Mouse (Mus musculus) midbrain, embryonic 13.5 days (tissue): ENCODE results near the gene Ergic1. TPM values are rescaled to one million over a fixed set of nuclear protein-coding genes. Genes with fewer than 3 reads are reported as not detected.
A peak's percentile ranks its signal among the peaks of the same experiment; 100 is the strongest.

Source experiments
- ATAC-seq: fragments of 200-750 bp; cut with Nextera tagmentation; 2 replicates; pipeline ENCODE4 v1.8.0; 2017; ENCODE audit warnings: mild to moderate bottlenecking, moderate TSS enrichment, moderate library complexity
- H3K27ac ChIP-seq: fragments of 300-500 bp; sonication (generic); 2 replicates; pipeline ENCODE4 v1.5.1; 2015; ENCODE audit warnings: inconsistent platforms, mild to moderate bottlenecking, moderate library complexity
- H3K27me3 ChIP-seq: fragments of 300-500 bp; sonication (generic); 2 replicates; pipeline ENCODE4 v1.6.1; 2015; ENCODE audit warnings: mild to moderate bottlenecking, inconsistent platforms
- H3K36me3 ChIP-seq: fragments of 300-500 bp; sonication (generic); 2 replicates; pipeline ENCODE4 v1.6.1; 2015; ENCODE audit warnings: mild to moderate bottlenecking, inconsistent platforms
- H3K4me1 ChIP-seq: fragments of 300-500 bp; sonication (generic); replicated peaks from 2 replicates; pipeline ENCODE4 v1.6.1; 2015; ENCODE audit warnings: inconsistent platforms
- H3K4me2 ChIP-seq: fragments of 300-500 bp; sonication (generic); replicated peaks from 2 replicates; pipeline ENCODE4 v1.6.1; 2015; ENCODE audit warnings: moderate library complexity, mild to moderate bottlenecking, inconsistent platforms
- H3K4me3 ChIP-seq: fragments of 300-500 bp; sonication (generic); replicated peaks from 2 replicates; pipeline ENCODE4 v1.5.1; 2015; ENCODE audit warnings: mild to moderate bottlenecking, inconsistent platforms
- H3K9ac ChIP-seq: fragments of 300-500 bp; sonication (generic); replicated peaks from 2 replicates; pipeline ENCODE4 v1.6.1; 2015; ENCODE audit warnings: mild to moderate bottlenecking, inconsistent platforms
- H3K9me3 ChIP-seq: fragments of 300-500 bp; sonication (generic); 2 replicates; pipeline ENCODE4 v1.6.1; 2016; ENCODE audit warnings: mild to moderate bottlenecking, inconsistent platforms
- WGBS: fragments of 180-500 bp; shearing (Covaris S2); methylation state at CpG from one replicate; pipeline ENCODE4 v1.1.7; 2015; 5-methylcytosine and 5-hydroxymethylcytosine counted together
- polyA plus RNA-seq: library from polyadenylated mRNA; unstranded; fragments of >200 nt; fragmentation: Nextera tagmentation; extraction: Ambion mirVana; gene quantifications from 2 replicates; pipeline ENCODE4 v1.2.1, GENCODE M21; 2015

Gene Ergic1
- polyA plus RNA-seq, 1 experiment from 2014 or later: 102 TPM

- Histone ChIP-seq H3K27ac (no peak overlapping the region), H3K4me3 (no peak overlapping the region), H3K9me3 (no peaks in the 10 kb centered on the region), H3K9ac (no peak overlapping the region), H3K4me1 (peaks cover 22% of the 10 kb centered on the region), H3K4me2 (no peak overlapping the region), H3K27me3 (no peaks in the 10 kb centered on the region), H3K36me3 (peaks cover 15% of the 10 kb centered on the region)
- 92% methylated on average over 7 of the region's 7 CpGs for WGBS
- no peak for ATAC-seq
Observed at GRCm38 (mm10) chr17:26594958-26595357, 33.7 kb downstream of the Ergic1 start.

- H3K27ac ChIP-seq: peak overlapping the region; percentile 55
- no peak overlapping the region for H3K9ac ChIP-seq
- 71% methylated on average over 7 of the region's 7 CpGs for WGBS
- no peak for ATAC-seq
- H3K4me3 ChIP-seq: no peak overlapping the region
- H3K9me3 ChIP-seq: no peaks in the 10 kb centered on the region
- H3K36me3 ChIP-seq: peaks cover 15% of the 10 kb centered on the region
- H3K4me1 ChIP-seq: peaks cover 22% of the 10 kb centered on the region
- no peak overlapping the region for H3K4me2 ChIP-seq
- no peaks in the 10 kb centered on the region for H3K27me3 ChIP-seq
Observed at GRCm38 (mm10) chr17:26595448-26596167, 34.3 kb downstream of the Ergic1 start.

GRCm38 (mm10) chr17:26596168-26596658 is 34.9 kb downstream of the Ergic1 start:
- H3K27ac ChIP-seq: peak overlapping the region; percentile 55
- peaks cover 22% of the 10 kb centered on the region for H3K4me1 ChIP-seq
- H3K9ac ChIP-seq: no peak overlapping the region; the same call in 1 of the 2 replicates
- no peak for ATAC-seq
- WGBS: 62% methylated on average over 7 of the region's 7 CpGs
- peaks cover 10% of the 10 kb centered on the region for H3K36me3 ChIP-seq
- H3K9me3 ChIP-seq: no peaks in the 10 kb centered on the region
- H3K4me3 ChIP-seq: no peak overlapping the region
- no peak overlapping the region for H3K4me2 ChIP-seq
- no peaks in the 10 kb centered on the region for H3K27me3 ChIP-seq

- H3K4me2 ChIP-seq: no peak overlapping the region
- H3K9ac ChIP-seq: no peak overlapping the region
- no peaks in the 10 kb centered on the region for H3K9me3 ChIP-seq
- WGBS: 82% methylated on average over 6 of the region's 6 CpGs
- H3K36me3 ChIP-seq: peaks cover 10% of the 10 kb centered on the region
- peaks cover 27% of the 10 kb centered on the region for H3K4me1 ChIP-seq
- no peak for ATAC-seq
- H3K27me3 ChIP-seq: no peaks in the 10 kb centered on the region
- H3K4me3 ChIP-seq: no peak overlapping the region
- H3K27ac ChIP-seq: peak overlapping the region; percentile 55; the same call in 1 of the 2 replicates
Observed at GRCm38 (mm10) chr17:26596856-26597481, 35.7 kb downstream of the Ergic1 start.

- Histone ChIP-seq H3K4me1 (peaks cover 45% of the 10 kb centered on the region), H3K27ac (no peak overlapping the region), H3K4me3 (no peak overlapping the region), H3K4me2 (no peak overlapping the region), H3K36me3 (no peaks in the 10 kb centered on the region), H3K9ac (no peak overlapping the region), H3K27me3 (no peaks in the 10 kb centered on the region), H3K9me3 (no peaks in the 10 kb centered on the region)
- ATAC-seq: no peak
- WGBS: 95% methylated on average over 5 of the region's 5 CpGs
Observed at GRCm38 (mm10) chr17:26598845-26599244, 37.6 kb downstream of the Ergic1 start.

- 74% methylated on average over 17 of the region's 17 CpGs for WGBS
- no peak for ATAC-seq
- no peaks in the 10 kb centered on the region for H3K9me3 ChIP-seq
- no peak overlapping the region for H3K4me3 ChIP-seq
- no peak overlapping the region for H3K9ac ChIP-seq
- H3K27ac ChIP-seq: no peak overlapping the region
- no peaks in the 10 kb centered on the region; the same call in 1 of the 2 replicates for H3K36me3 ChIP-seq
- no peaks in the 10 kb centered on the region for H3K27me3 ChIP-seq
- H3K4me2 ChIP-seq: no peak overlapping the region
- peaks cover 37% of the 10 kb centered on the region for H3K4me1 ChIP-seq
Observed at GRCm38 (mm10) chr17:26600913-26601447, 39.7 kb downstream of the Ergic1 start.

GRCm38 (mm10) chr17:26601514-26601913 is 40.2 kb downstream of the Ergic1 start:
- no peak for ATAC-seq
- Histone ChIP-seq H3K27ac (peak overlapping the region; percentile 7; the same call in 1 of the 2 replicates), H3K9ac (no peak overlapping the region), H3K4me1 (peaks cover 31% of the 10 kb centered on the region), H3K4me2 (no peak overlapping the region), H3K4me3 (no peak overlapping the region), H3K9me3 (no peaks in the 10 kb centered on the region), H3K36me3 (no peaks in the 10 kb centered on the region; the same call in 1 of the 2 replicates), H3K27me3 (no peaks in the 10 kb centered on the region)
- 78% methylated on average over 6 of the region's 6 CpGs for WGBS

GRCm38 (mm10) chr17:26601926-26602325 is 40.6 kb downstream of the Ergic1 start:
- WGBS: 59% methylated on average over 6 of the region's 6 CpGs
- ATAC-seq: no peak
- H3K4me3 ChIP-seq: no peak overlapping the region
- no peak overlapping the region for H3K4me2 ChIP-seq
- H3K36me3 ChIP-seq: no peaks in the 10 kb centered on the region; the same call in 1 of the 2 replicates
- peak overlapping the region; percentile 61 for H3K27ac ChIP-seq
- peaks cover 30% of the 10 kb centered on the region for H3K4me1 ChIP-seq
- H3K9ac ChIP-seq: 0 out of 2 replicates have a peak overlapping the region, but pooled peaks have one; percentile 21
- no peaks in the 10 kb centered on the region for H3K9me3 ChIP-seq
- H3K27me3 ChIP-seq: no peaks in the 10 kb centered on the region

GRCm38 (mm10) chr17:26602371-26602885 is 41.1 kb downstream of the Ergic1 start:
- Histone ChIP-seq H3K9ac (0 out of 2 replicates have a peak overlapping the region, but pooled peaks have one; percentile 21), H3K4me3 (no peak overlapping the region), H3K36me3 (no peaks in the 10 kb centered on the region; the same call in 1 of the 2 replicates), H3K27me3 (no peaks in the 10 kb centered on the region), H3K4me1 (peaks cover 30% of the 10 kb centered on the region), H3K9me3 (no peaks in the 10 kb centered on the region), H3K4me2 (no peak overlapping the region), H3K27ac (peak overlapping the region; percentile 61)
- WGBS: 77% methylated on average over 12 of the region's 12 CpGs
- no peak for ATAC-seq

- peaks cover under 1% of the 10 kb centered on the region for H3K36me3 ChIP-seq
- H3K4me1 ChIP-seq: peaks cover 30% of the 10 kb centered on the region
- ATAC-seq: no peak
- 77% methylated on average over 8 of the region's 8 CpGs for WGBS
- no peaks in the 10 kb centered on the region for H3K27me3 ChIP-seq
- H3K27ac ChIP-seq: peak overlapping the region; percentile 61; the same call in 1 of the 2 replicates
- no peak overlapping the region for H3K4me2 ChIP-seq
- H3K9me3 ChIP-seq: no peaks in the 10 kb centered on the region
- H3K4me3 ChIP-seq: no peak overlapping the region
- H3K9ac ChIP-seq: no peak overlapping the region
Observed at GRCm38 (mm10) chr17:26603311-26603710, 42.0 kb downstream of the Ergic1 start.

- H3K36me3 ChIP-seq: peaks cover 23% of the 10 kb centered on the region
- H3K9me3 ChIP-seq: no peaks in the 10 kb centered on the region
- no peak overlapping the region for H3K4me3 ChIP-seq
- no peak overlapping the region for H3K4me2 ChIP-seq
- WGBS: 94% methylated on average over 4 of the region's 4 CpGs
- H3K9ac ChIP-seq: no peak overlapping the region
- ATAC-seq: no peak
- peaks cover 23% of the 10 kb centered on the region for H3K4me1 ChIP-seq
- no peak overlapping the region for H3K27ac ChIP-seq
- no peaks in the 10 kb centered on the region for H3K27me3 ChIP-seq
Observed at GRCm38 (mm10) chr17:26605636-26606035, 44.3 kb downstream of the Ergic1 start.

GRCm38 (mm10) chr17:26606516-26606915 is 45.2 kb downstream of the Ergic1 start:
- H3K36me3 ChIP-seq: peaks cover 31% of the 10 kb centered on the region
- WGBS: 90% methylated on average over 2 of the region's 2 CpGs
- no peaks in the 10 kb centered on the region for H3K9me3 ChIP-seq
- no peak overlapping the region for H3K4me2 ChIP-seq
- H3K9ac ChIP-seq: no peak overlapping the region
- peaks cover 22% of the 10 kb centered on the region for H3K4me1 ChIP-seq
- H3K27ac ChIP-seq: no peak overlapping the region
- H3K27me3 ChIP-seq: no peaks in the 10 kb centered on the region
- H3K4me3 ChIP-seq: no peak overlapping the region
- no peak for ATAC-seq
